Mouse (Mus musculus) adrenal gland, postnatal 4 days (tissue): ENCODE measurements around the gene Kbtbd8. TPM values are rescaled to one million over a fixed set of nuclear protein-coding genes. Genes with fewer than 3 reads are reported as not detected.

Experiments used
- DNase-seq, 2 experiments: peaks; one replicate each; pipeline ENCODE4 v3.0.0; 2021 to 2022; ENCODE audit warnings: low spot score in 2 of 2, mixed read lengths in 2 of 2
- total RNA-seq, 2 experiments: library from RNA; stranded (reverse); gene quantifications; 2 replicates each; pipeline ENCODE4 v1.2.3; 2021

Gene Kbtbd8
- total RNA-seq, 2 experiments from 2014 or later, result 1.2 to 1.3 TPM

DNA sequence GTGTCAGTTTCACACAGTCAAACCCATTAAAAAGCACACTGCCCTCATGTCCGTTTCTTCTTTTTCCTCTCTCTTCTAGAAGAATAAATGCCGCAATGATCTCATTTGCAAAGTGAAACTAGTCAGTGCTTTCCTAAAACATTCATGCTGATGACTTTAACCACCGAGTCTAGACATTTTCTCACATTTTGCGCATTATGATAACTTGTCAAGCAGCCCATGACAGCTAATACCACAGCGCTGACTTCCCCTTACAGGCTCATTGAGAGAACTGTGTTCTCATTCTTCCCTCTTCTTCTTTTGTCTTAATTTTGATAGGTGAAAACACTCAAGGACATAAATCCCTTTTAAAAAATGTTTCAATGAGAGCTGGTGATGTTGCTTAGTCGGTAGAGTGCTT lies 52.4 kb downstream of the Kbtbd8 start:
- DNase-seq, result no peak

DNA sequence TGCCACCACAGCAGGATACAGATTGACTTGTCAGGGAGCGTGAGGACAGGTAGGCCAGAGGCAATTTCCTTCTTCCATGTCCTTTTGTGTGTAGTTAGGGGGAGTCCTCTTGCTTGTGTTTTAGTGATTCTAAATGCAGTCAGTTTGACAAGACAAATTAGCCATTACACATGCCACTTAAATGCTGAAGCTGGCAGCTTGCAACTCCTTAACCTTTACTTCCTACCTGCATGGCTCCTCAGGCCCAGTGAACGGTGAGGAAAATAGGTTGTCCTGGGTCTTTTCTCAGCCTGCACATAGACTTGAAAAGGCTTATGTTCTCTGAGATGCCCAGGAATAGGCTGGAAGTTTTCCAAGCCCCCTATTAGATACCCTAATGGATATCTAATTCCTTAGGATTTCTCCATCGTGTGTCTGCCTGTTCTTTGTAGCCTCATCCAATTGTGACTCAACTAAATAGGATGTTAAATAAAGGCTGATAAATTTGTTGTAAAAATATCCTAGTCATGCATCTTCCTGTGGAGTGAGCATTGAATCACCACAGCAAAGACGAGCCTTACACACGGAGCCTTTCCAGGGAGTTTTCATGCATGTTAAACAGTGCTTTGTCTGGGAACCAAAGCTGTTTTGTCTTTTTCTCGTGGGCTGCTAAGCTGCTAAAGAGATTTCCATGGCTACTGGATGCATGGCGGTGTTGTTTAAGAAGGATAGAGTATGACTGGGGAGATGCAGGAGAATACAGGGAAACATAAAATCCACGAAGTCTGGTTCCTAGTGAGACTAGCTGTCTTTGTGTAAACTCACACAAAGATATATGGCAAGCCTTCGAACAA lies 57.5 kb downstream of the Kbtbd8 start:
- DNase-seq, result no peak

Other genes starting within 250 kb of the Kbtbd8 start
- gene Gm10234, start 204.9 kb downstream of the Kbtbd8 start, total RNA-seq, result not detected